Mouse (Mus musculus): ENCODE measurements at regions not wholly inside any gene's neighbourhood (a gene's known extent, or its start where the extent isn't known, plus 50 kb on each side); places are given as distances from the start of the nearest gene placed in this dataset.

DNA sequence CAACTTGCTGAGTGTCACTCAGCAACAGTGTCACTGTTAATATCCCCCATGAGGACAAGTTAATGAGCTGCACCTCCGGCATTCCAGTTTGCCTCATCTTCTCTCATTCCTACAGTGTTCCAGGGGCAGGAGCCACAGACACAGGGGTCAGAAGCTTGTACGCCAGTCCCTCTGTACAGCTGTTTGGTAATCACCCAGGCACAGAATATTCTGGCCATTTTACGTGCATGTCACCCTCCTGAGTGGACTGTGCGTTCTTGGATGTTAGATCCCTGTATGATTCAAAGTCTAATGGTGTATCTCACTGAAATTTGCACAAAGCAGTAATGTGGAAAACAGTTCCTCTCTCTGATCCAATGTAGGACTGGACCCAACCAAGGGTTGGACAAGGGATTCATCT is 66.7 kb upstream of the Lpp start:
- H3K4me3 ChIP-seq (ENCODE audit: extremely low read depth, insufficient read depth, insufficient read length) = no peak overlapping the region
- no peak for TF ChIP-seq CTCF (IDR thresholded peaks at IDR 0.05; ENCODE audit: extremely low read depth, insufficient read depth, insufficient read length, insufficient replicate concordance)
- TF ChIP-seq POLR2A (IDR thresholded peaks at IDR 0.05; ENCODE audit: low read depth, low read length) = no peak
- no peaks in the 10 kb centered on the region for H3K4me1 ChIP-seq (ENCODE audit: control insufficient read depth, insufficient read depth, insufficient read length)
- no peaks in the 10 kb centered on the region for H3K27me3 ChIP-seq (ENCODE audit: control insufficient read depth, insufficient read depth, low read length)
- H3K36me3 ChIP-seq (ENCODE audit: control insufficient read depth, insufficient read depth, low read length) = no peaks in the 10 kb centered on the region
- no peak overlapping the region for H3K27ac ChIP-seq (ENCODE audit: insufficient read depth, low read length)
- no peak for DNase-seq (ENCODE audit: low read depth in 1 of 2, low spot score in 2 of 2)
- 93% methylated on average over 4 of the region's 4 CpGs for WGBS

DNA sequence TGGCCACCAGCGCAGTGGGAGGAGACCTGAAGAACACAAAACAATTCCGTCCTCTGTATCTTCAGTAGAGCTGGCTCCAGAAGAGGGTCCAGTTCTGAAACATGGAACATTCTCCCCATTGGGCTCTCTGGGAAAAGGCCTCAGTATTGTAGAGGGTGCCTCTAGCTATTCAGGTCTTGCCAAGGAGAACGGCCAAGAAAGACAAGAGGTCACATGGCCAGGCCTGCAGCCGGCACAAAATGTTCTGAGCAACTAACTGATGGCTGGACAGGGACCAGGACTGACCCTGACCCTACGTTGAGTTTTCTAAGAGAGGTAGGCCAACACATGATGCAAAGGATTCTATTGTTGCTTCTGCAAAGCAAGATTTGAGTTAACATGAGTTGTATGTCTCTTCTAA is 67.3 kb upstream of the Lpp start:
- WGBS = 90% methylated on average over 5 of the region's 5 CpGs
- no peaks in the 10 kb centered on the region for H3K36me3 ChIP-seq (ENCODE audit: control insufficient read depth, insufficient read depth, low read length)
- no peak for DNase-seq (ENCODE audit: low read depth in 1 of 2, low spot score in 2 of 2)
- TF ChIP-seq POLR2A (IDR thresholded peaks at IDR 0.05; ENCODE audit: low read depth, low read length) (no peak), CTCF (IDR thresholded peaks at IDR 0.05; ENCODE audit: extremely low read depth, insufficient read depth, insufficient read length, insufficient replicate concordance) (no peak)
- no peaks in the 10 kb centered on the region for H3K4me1 ChIP-seq (ENCODE audit: control insufficient read depth, insufficient read depth, insufficient read length)
- no peak overlapping the region for H3K4me3 ChIP-seq (ENCODE audit: extremely low read depth, insufficient read depth, insufficient read length)
- H3K27me3 ChIP-seq (ENCODE audit: control insufficient read depth, insufficient read depth, low read length) = no peaks in the 10 kb centered on the region
- no peak overlapping the region for H3K27ac ChIP-seq (ENCODE audit: insufficient read depth, low read length)

DNA sequence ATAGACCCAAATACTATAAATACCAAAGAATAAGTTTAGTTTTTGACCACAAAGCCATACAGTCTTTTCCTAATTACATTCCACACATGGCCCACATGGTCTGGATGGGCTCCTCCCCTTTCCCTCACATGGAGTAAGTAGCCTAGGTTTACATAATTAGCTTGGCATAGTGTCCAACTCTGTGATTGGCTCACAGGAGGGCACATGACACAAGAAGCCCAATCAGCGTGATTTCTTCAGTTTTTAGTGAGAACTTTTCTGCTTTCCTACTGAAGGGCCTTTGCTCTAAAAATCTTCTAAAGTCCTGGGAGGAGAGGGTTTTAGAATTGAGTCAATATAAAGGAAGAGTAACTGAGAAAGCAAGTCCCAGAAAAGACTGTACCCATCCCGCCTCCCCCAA is 68.4 kb upstream of the Lpp start:
- Histone ChIP-seq H3K36me3 (ENCODE audit: control insufficient read depth, insufficient read depth, low read length) (no peaks in the 10 kb centered on the region), H3K27me3 (ENCODE audit: control insufficient read depth, insufficient read depth, low read length) (no peaks in the 10 kb centered on the region), H3K4me3 (ENCODE audit: extremely low read depth, insufficient read depth, insufficient read length) (no peak overlapping the region), H3K27ac (ENCODE audit: insufficient read depth, low read length) (no peak overlapping the region), H3K4me1 (ENCODE audit: control insufficient read depth, insufficient read depth, insufficient read length) (no peaks in the 10 kb centered on the region)
- WGBS = 88% methylated on average over 2 of the region's 2 CpGs
- no peak for TF ChIP-seq POLR2A (IDR thresholded peaks at IDR 0.05; ENCODE audit: low read depth, low read length)
- TF ChIP-seq CTCF (IDR thresholded peaks at IDR 0.05; ENCODE audit: extremely low read depth, insufficient read depth, insufficient read length, insufficient replicate concordance) = no peak
- DNase-seq (ENCODE audit: low read depth in 1 of 2, low spot score in 2 of 2) = no peak

GRCm38 (mm10) chr16:24318723-24319437 is 74.4 kb upstream of the Lpp start:
- 62% methylated on average over 8 of the region's 8 CpGs for WGBS
- Histone ChIP-seq H3K36me3 (ENCODE audit: control insufficient read depth, insufficient read depth, low read length) (no peaks in the 10 kb centered on the region), H3K27me3 (ENCODE audit: control insufficient read depth, insufficient read depth, low read length) (no peaks in the 10 kb centered on the region), H3K27ac (ENCODE audit: insufficient read depth, low read length) (no peak overlapping the region), H3K4me3 (ENCODE audit: extremely low read depth, insufficient read depth, insufficient read length) (no peak overlapping the region), H3K4me1 (ENCODE audit: control insufficient read depth, insufficient read depth, insufficient read length) (no peaks in the 10 kb centered on the region)
- no peak for TF ChIP-seq POLR2A (IDR thresholded peaks at IDR 0.05; ENCODE audit: low read depth, low read length)
- no peak for TF ChIP-seq CTCF (IDR thresholded peaks at IDR 0.05; ENCODE audit: extremely low read depth, insufficient read depth, insufficient read length, insufficient replicate concordance)
- DNase-seq (ENCODE audit: low read depth in 1 of 2, low spot score in 2 of 2) = no peak

GRCm38 (mm10) chr16:24313544-24314326 is 79.6 kb upstream of the Lpp start:
- 84% methylated on average over 7 of the region's 7 CpGs for WGBS
- Histone ChIP-seq H3K4me1 (ENCODE audit: control insufficient read depth, insufficient read depth, insufficient read length) (no peaks in the 10 kb centered on the region), H3K36me3 (ENCODE audit: control insufficient read depth, insufficient read depth, low read length) (no peaks in the 10 kb centered on the region), H3K27ac (ENCODE audit: insufficient read depth, low read length) (no peak overlapping the region), H3K27me3 (ENCODE audit: control insufficient read depth, insufficient read depth, low read length) (no peaks in the 10 kb centered on the region), H3K4me3 (ENCODE audit: extremely low read depth, insufficient read depth, insufficient read length) (no peak overlapping the region)
- no peak for TF ChIP-seq POLR2A (IDR thresholded peaks at IDR 0.05; ENCODE audit: low read depth, low read length)
- no peak for TF ChIP-seq CTCF (IDR thresholded peaks at IDR 0.05; ENCODE audit: extremely low read depth, insufficient read depth, insufficient read length, insufficient replicate concordance)
- no peak for DNase-seq (ENCODE audit: low read depth in 1 of 2, low spot score in 2 of 2)

GRCm38 (mm10) chr16:24305391-24305790 is 87.9 kb upstream of the Lpp start:
- Histone ChIP-seq H3K27me3 (ENCODE audit: control insufficient read depth, insufficient read depth, low read length) (no peaks in the 10 kb centered on the region), H3K36me3 (ENCODE audit: control insufficient read depth, insufficient read depth, low read length) (no peaks in the 10 kb centered on the region), H3K27ac (ENCODE audit: insufficient read depth, low read length) (no peak overlapping the region), H3K4me3 (ENCODE audit: extremely low read depth, insufficient read depth, insufficient read length) (no peak overlapping the region), H3K4me1 (ENCODE audit: control insufficient read depth, insufficient read depth, insufficient read length) (no peaks in the 10 kb centered on the region)
- DNase-seq (ENCODE audit: low read depth in 1 of 2, low spot score in 2 of 2) = no peak
- WGBS = 100% methylated on average over 1 of the region's 1 CpGs
- TF ChIP-seq CTCF (IDR thresholded peaks at IDR 0.05; ENCODE audit: extremely low read depth, insufficient read depth, insufficient read length, insufficient replicate concordance) (no peak), POLR2A (IDR thresholded peaks at IDR 0.05; ENCODE audit: low read depth, low read length) (no peak)

GRCm38 (mm10) chr16:24296790-24297189 is 96.5 kb upstream of the Lpp start:
- WGBS = 38% methylated on average over 3 of the region's 3 CpGs
- no peaks in the 10 kb centered on the region; the same call in 1 of the 2 replicates for H3K27me3 ChIP-seq (ENCODE audit: control insufficient read depth, insufficient read depth, low read length)
- no peaks in the 10 kb centered on the region for H3K36me3 ChIP-seq (ENCODE audit: control insufficient read depth, insufficient read depth, low read length)
- H3K27ac ChIP-seq (ENCODE audit: insufficient read depth, low read length) = no peak overlapping the region
- TF ChIP-seq POLR2A (IDR thresholded peaks at IDR 0.05; ENCODE audit: low read depth, low read length) (no peak), CTCF (IDR thresholded peaks at IDR 0.05; ENCODE audit: extremely low read depth, insufficient read depth, insufficient read length, insufficient replicate concordance) (no peak)
- no peak overlapping the region for H3K4me3 ChIP-seq (ENCODE audit: extremely low read depth, insufficient read depth, insufficient read length)
- DNase-seq (ENCODE audit: low read depth in 1 of 2, low spot score in 2 of 2) = no peak
- H3K4me1 ChIP-seq (ENCODE audit: control insufficient read depth, insufficient read depth, insufficient read length) = peaks cover 2% of the 10 kb centered on the region; the same call in 1 of the 2 replicates

All from spleen, adult 2 months (tissue).